Mouse (Mus musculus): ENCODE measurements around the gene Tgfb1i1.

- TF ChIP-seq CTCF (IDR thresholded peaks at IDR 0.05; ENCODE audit: extremely low read depth, insufficient read depth, low read length) (no peak), POLR2A (IDR thresholded peaks at IDR 0.05; ENCODE audit: extremely low read depth, insufficient read depth, low read length) (no peak)
These were observed 25.7 kb upstream of the Tgfb1i1 start for GRCm38 (mm10) chr7:128220936-128221335.

Measured in cortical plate, adult 2 months (tissue).